Mouse (Mus musculus) inflammation-experienced regulatory T-cells, adult 6 months (primary cell): ENCODE results near the gene Cnih1. TPM values are rescaled to one million over a fixed set of nuclear protein-coding genes. Genes with fewer than 3 reads are reported as not detected.
"Not testable (repeated sequence)": the region's sequence is repeated elsewhere in the genome, so short reads cannot be mapped to it uniquely, and the experiment has no call there.

ENCODE experiments used
- ATAC-seq: one replicate; pipeline ENCODE4 v1.8.0; 2017
- polyA plus RNA-seq, 3 experiments: library from polyadenylated mRNA; unstranded; fragments of 100-300 nt; shearing (Covaris generic); gene quantifications; one replicate each; pipeline ENCODE4 v1.2.1; 2017

Gene Cnih1
- polyA plus RNA-seq, 3 experiments from 2014 or later = 68.7 to 99.0 (median 71.8) TPM

DNA sequence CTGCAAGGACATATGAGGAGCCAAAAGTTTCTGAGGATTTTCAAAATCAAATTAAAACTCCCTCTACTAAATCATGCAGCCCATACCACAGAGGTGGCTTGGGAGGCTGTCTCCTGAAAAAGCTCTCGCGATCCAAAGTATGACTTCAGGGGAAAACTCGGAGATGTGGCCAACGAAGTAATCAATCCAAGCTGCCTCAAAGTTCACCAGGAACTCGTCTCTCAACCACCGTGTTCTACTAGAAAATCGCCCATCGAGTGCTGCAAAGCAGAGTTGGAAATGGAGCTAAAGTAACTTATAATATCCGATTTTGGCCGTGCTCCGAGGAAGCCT is 791 bp downstream of the Cnih1 start:
- no peak for ATAC-seq

DNA sequence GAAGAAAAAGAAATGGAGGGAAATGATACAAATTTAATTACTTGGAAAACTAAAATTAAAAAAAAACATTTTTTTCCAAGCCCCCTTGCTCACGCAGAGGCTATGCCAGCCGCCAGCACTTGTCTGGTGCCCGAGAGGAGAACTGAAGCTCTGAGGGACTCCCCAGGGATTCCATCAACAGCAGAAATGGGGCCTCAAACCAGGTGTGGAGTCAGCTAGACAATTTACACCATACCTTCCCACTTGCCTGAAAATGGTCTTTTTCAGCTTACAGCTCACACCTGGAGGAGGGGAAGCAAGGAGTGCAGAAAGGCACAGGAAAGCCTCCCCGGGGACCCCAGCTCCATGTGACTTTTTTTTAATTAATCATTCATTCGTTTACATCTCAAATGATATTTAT is 3.0 kb downstream of the Cnih1 start:
- ATAC-seq = no peak

GRCm38 (mm10) chr14:46783327-46783926 is 4.8 kb downstream of the Cnih1 start:
- ATAC-seq = no peak

DNA sequence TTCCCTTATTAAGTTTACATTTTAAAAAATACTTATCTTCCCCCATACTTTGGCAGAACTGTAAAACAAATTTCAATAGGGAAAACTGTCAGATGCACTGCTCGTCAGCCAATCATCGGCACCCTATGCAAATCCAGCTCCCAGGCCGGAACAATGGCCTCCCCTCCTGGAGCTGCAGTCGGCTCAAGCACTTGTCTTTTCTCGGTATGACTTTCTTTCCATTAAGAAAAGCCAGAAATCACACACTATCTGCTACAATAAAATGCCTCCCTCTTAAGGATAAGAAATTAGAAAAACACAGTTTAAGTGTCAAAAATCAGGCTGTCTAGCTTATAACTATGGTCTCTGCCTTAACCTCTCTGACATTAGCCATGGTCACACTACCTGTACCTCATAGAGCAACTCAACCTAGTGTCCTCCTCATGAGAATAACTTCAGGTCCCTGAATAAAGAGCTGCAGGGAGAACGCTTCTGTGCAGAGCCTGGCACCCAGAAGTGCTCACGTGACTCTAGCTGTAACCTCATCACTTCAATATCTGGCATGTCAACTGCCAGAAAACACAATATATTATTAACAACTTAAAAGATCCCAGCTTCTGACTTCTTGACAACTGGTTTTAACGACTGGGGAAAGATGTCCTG is 5.9 kb downstream of the Cnih1 start:
- ATAC-seq = no peak

DNA sequence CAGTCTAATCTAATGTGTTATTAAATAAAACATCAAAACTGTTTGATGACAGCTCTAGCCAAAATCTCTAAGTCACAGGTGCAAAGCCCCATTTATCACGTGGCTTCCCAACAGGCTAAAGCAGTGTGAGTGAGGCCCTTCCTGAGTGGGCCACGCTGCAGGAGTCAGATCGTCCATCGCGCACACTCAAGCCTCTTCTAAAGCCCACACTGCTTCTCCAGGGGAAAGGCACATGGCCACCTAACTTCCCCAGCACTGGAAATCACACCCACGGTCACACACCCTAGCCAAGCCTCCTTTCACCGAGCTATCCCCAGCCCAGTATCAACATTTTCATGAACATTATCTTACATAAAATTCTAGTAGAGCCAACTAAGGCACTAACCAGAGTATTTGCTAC is 7.1 kb downstream of the Cnih1 start:
- no peak for ATAC-seq

DNA sequence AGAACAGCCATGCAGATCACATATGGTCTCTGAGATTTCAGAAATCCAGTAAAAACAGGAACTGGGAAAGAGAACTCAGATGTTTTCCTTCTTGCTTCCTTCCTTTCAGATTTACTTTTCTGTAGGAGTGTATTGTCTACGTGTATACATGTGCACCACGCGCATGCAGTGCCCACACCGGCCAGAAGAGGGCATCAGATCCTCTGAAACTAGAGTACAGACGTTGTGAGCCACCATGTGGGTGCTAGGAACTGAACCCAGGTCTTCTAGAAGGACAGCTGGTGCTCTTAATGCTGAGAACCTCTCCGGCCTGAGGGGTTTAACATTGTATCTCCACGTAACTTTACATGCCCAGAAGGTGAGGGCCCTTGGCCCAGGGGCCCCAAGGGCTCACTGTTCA is 9.0 kb downstream of the Cnih1 start:
- ATAC-seq = no peak

- ATAC-seq = no peak
Measured at GRCm38 (mm10) chr14:46778756-46779155, 9.5 kb downstream of the Cnih1 start.

DNA sequence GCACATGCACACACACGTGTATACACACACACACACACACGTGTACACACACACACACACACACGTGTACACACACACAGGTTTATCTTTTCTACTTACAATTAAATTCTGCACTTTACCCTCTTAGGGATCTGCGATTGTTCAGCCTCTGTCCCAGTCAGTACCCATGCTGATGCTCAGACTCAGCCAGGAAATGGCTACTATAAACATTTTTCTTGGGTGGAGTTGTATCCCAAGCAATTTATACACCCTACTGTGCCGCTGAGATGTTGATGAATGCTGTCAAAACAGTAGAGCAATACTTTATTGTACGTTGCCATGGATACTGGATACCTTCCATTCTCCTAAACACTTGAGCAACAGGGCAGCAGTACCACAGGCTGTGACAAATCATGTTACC is 18.2 kb downstream of the Cnih1 start:
- ATAC-seq = no peak

DNA sequence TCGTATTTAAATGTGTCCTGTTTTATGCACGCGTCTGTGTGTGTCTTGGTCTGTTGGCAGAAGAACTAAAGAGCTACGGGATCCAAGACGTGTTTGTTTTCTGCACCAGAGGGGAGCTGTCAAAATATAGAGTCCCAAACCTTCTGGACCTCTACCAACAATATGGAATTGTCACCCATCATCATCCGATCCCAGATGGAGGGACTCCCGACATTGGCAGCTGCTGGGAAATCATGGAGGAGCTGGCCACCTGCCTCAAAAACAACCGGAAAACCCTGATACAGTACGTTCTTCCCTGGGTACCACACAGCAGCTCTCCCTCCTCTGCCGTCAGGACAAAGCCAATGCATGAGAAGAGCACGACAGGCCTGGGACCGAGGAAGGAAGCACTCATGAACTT is 21.1 kb downstream of the Cnih1 start:
- ATAC-seq = no peak

DNA sequence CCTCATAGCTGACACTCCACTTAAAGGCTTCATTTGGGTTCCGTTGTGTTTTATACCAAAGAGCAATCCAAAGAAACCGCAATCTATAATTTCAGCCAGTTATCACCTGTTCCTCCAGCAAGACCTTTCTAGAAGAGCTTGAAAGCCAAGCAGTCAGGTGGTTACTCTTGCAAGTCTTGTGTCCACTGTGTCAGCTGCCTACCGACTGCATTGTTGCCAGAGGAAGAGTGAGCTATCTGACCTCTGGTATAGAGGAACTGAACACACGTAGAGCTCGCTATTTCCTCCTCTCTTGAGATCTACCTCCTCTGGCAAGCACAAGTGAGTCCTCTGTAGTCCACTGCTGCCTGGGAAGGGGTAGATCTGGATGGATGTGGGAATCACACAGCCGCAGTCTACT is 27.0 kb downstream of the Cnih1 start:
- ATAC-seq = no peak

GRCm38 (mm10) chr14:46760355-46761029 is 27.7 kb downstream of the Cnih1 start, which contains the start of gene Cdkn3:
Gene Cdkn3 (plus strand): TSS chr14:46760541.
- ATAC-seq = peak; percentile 99

DNA sequence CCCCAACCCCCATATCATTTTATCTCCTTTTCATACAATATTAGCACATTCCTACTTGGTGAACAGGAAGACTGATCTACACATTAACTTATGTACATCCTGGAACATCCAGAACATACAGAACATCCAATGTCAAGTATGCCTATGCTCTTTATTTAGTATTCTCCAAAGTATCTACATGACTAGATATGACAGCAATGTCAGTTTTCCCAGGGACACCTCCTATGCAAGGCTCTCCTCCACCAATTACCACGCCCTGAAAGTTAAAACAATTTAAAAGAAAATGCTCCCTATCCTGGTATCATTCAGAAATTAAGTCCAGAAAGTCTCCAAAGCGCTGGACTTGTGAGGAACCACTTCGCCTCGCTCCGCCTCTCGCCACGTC is 28.2 kb downstream of the Cnih1 start:
- ATAC-seq = peak; percentile 10

GRCm38 (mm10) chr14:46757736-46758135 is 30.5 kb downstream of the Cnih1 start:
- no peak for ATAC-seq

DNA sequence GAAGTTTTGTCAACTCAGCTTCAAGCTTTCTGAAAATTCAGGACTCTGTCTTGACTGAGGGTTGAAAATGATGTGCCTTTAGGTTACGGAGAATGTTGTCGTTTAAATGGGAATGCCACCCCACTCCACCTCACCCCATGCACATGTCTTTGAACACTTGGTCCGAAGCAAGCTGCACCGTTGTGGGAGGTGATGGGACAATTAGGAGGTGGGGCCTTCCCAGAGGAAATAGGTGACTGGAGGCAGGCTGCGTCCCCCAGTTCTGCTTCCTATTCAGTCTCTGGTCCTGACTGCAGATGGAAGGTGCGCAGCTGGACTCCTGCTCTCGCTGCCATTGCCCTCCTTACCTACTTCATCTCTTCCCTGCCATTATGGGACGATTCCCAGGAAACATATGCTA is 32.4 kb downstream of the Cnih1 start:
- ATAC-seq = no peak

DNA sequence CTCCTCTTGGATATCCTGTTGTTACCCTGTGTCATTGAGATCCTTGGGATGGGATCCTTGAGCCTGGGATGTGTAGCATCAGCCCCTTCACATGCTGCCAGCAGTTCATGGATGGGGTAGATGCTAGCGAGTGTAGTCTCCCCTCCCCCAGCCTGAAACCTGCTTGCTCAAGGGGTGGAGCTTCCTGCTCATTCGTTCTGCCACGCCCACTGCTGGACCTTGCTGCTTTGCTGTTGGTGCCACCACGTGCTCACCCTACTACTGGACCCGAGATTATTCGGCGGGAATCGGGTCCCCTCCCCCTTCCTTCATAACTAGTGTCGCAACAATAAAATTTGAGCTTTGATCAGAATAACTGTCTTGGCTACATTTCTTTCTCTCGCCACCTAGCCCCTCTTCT is 33.8 kb downstream of the Cnih1 start:
- ATAC-seq = not testable (repeated sequence)

DNA sequence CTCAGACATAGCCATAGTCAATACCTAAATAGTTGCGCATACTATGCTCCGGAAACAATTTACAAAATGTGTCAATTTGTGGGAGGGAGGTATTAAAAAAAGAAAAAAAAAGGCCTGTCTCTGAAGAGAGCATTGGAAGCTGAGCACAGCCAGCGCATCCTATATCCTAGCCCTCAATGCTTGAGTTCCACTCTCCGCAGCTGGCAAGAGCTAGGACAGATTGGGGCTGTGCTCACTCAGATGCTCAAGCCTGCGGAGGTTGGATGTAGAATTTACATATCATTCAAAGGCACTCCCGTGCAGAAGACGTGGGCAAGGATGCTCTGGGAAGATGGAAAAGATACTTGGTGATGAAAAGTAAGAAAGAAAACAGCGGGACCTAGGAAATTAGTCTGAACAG is 42.8 kb downstream of the Cnih1 start:
- ATAC-seq = no peak

- no peak for ATAC-seq
Measured at GRCm38 (mm10) chr14:46742674-46743073, 45.5 kb downstream of the Cnih1 start.

GRCm38 (mm10) chr14:46737346-46737745 is 50.9 kb downstream of the Cnih1 start:
- ATAC-seq = not testable (repeated sequence)

GRCm38 (mm10) chr14:46736366-46736765 is 51.8 kb downstream of the Cnih1 start:
- no peak for ATAC-seq

DNA sequence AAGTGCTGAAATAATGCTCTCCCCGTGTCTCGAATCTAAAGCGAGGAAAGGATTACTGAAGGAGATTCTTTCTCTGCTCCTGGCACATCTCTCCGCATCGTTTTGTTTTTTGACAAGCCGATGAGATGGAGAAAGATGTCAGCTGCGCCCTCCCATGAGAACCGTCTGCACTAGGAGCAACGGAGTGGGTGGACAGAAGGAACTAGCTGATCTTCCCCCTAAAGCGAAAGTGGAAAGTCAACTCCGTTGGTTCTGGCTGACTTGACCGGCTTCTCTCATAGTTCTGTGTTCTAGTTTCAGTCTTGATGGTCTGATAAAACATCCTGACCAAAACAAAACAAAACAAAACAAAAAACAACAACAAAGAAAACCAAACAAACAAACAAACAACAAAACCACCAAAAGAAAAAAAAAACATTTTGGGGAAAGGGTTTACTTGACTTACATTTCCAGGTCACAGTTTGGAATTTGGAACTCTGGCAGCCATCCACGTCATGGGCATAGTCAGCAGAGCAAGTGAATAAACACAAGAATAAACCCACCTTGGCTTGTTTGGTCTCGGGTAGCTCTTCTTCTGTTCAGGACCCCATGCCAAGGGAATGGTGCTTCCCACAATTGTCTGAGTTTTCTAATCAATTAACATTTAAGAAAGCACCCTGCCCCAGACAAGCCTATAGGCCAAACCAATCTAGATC is 53.3 kb downstream of the Cnih1 start:
- no peak for ATAC-seq

DNA sequence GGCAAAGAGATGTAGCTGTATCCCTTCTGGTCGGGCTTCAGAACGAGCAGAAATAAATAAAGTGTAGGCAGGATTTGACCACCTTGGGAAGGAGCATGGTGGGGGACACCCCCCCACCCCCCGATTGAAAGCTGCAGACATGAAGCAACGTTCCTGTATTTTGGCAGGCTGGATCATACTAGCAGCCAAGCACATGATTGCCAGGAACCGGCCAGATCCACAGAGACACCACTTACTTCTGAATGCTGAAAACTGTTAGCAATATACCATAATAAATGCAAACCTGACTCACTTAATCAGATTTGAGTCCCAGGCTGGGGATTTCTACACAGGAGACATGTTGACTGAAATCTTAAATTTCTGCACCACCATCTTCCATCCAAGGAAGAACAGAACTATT is 53.9 kb downstream of the Cnih1 start:
- no peak for ATAC-seq

GRCm38 (mm10) chr14:46725743-46726142 is 62.5 kb downstream of the Cnih1 start:
- no peak for ATAC-seq
